Mouse (Mus musculus): ENCODE results near the gene Defb21.

- TF ChIP-seq TAL1 (IDR thresholded peaks at IDR 0.05; ENCODE audit: low read length) (no peak), GATA1 (IDR thresholded peaks at IDR 0.05; ENCODE audit: low read length) (no peak)
These were observed 27.5 kb downstream of the Defb21 start for GRCm38 (mm10) chr2:152600076-152600475.

Data from erythroblast, embryonic 14.5 days (primary cell).